Comparison of ENCODE assay signal across 12 mouse cellular contexts in the genomic region with DNA sequence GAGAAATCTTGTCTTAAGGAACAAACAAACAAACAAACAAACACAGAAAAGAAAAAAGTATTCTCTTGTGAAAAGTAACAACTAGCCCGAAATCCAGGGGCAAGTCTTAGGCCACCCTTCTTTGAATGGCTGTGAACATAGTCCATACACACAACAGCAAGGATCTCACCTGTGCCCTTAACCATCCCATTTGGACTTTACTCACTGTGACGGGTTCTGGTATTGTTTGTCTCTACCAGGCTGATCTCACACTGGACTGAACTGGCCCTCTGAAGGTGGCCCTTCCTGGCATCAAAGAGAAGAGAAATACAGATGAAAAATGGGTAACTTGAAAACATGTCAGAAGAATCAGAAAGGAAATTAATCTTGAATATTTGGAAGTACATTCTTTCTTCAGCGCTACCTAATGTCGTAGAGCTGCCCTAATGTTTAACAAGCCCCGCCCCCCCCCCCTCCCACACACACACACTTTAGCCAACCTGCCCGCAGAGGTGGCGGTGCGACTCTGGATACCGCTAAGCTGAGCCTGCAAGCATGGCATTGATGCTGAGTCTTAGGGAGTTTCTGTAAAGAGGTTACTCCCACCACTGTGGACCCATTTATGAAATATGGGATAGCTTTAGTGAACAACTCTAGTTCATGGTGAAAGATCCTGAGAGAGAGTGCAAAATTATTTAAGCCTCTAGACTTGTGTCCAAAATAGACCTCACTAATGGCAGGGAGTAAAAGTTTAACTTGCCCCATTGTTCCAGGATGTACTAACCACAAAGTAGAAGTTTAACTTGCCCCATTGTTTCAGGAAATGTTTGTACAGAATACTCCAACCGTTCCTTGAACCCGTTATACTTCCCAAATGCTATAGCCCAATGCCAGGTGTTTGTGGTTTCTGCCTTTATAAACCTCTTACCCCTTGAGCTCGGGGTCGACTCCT.
"Had no signal": no experiment of that assay in that cellular context is flagged by ENCODE, and none has a peak within 500 bp of the region (broad histone marks: within the 10 kb centered on the region; RNA-seq: fewer than 3 reads in every experiment).

No protein-coding gene starts in this region.

- H3K9ac ChIP-seq: limb, embryonic 13.5 days; liver, embryonic 13.5 days; midbrain, embryonic 12.5 days; neural tube, embryonic 13.5 days had no signal

- H3K4me2 ChIP-seq: limb, embryonic 13.5 days; liver, embryonic 13.5 days; midbrain, embryonic 12.5 days; neural tube, embryonic 13.5 days had no signal

- H3K4me3 ChIP-seq: limb, embryonic 13.5 days; liver, embryonic 13.5 days; midbrain, embryonic 12.5 days; neural tube, embryonic 13.5 days had no signal

- H3K27ac ChIP-seq: hindbrain, postnatal 0 days; limb, embryonic 13.5 days; liver, embryonic 13.5 days; midbrain, embryonic 12.5 days; neural tube, embryonic 13.5 days had no signal

- DNase-seq: kidney, adult 18-20 months; left cerebral cortex, postnatal 4 days; liver, embryonic 13.5 days; lung, adult 18-20 months; retina, postnatal 1 day; right cerebral cortex, postnatal 4 days; thymus, postnatal 4 days had no signal

- H3K9me3 ChIP-seq: limb, embryonic 13.5 days; midbrain, embryonic 12.5 days; neural tube, embryonic 13.5 days had no signal

- H3K4me1 ChIP-seq: limb, embryonic 13.5 days; liver, embryonic 13.5 days; midbrain, embryonic 12.5 days; neural tube, embryonic 13.5 days had no signal

- ATAC-seq: hindbrain, postnatal 0 days; midbrain, embryonic 16.5 days had no signal

- H3K36me3 ChIP-seq: limb, embryonic 13.5 days; liver, embryonic 13.5 days; midbrain, embryonic 12.5 days; neural tube, embryonic 13.5 days had no signal

- H3K27me3 ChIP-seq: liver, embryonic 13.5 days; neural tube, embryonic 13.5 days had no signal
